ENCODE assay signal across 9 mouse cellular contexts in the genomic region with DNA sequence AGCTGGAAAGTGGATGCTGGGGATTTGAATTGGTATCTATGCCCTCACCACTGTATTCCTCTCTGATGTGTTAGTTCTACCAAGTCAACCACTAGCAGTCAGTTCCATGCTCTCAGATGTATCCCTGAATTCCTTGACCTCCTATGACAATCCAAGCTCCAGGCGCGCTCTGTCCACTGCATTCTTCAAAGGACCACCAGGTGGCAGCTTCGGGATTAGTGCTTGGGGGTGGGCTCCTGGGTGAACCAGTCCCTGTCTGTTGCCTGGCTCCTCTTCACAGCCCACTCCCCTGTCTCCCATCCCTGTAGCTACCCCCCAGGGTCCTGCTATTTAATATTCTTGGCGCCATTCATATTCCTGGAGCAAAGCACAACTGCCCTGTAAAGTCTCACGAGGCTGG. TPM values are rescaled to one million over a fixed set of nuclear protein-coding genes. Genes with fewer than 3 reads are reported as not detected.
DNase-seq lines count a peak whose midpoint lies in the region; ATAC-seq and TF ChIP-seq lines count a peak whose summit lies in the region.
"Had no signal": no experiment of that assay in that cellular context is flagged by ENCODE, and none has a peak within 500 bp of the region (broad histone marks: within the 10 kb centered on the region; RNA-seq: fewer than 3 reads in every experiment).

No protein-coding gene starts in this region.

- H3K9ac ChIP-seq in ES-E14 (ENCODE audit: insufficient read depth, low read depth, low read length, poor library complexity, severe bottlenecking): no peak overlapping the region
- H3K9ac ChIP-seq: embryonic facial prominence, embryonic 15.5 days had no signal

- no peak overlapping the region for H3K27ac ChIP-seq in ES-E14 (ENCODE audit: insufficient read depth, low read depth, low read length, poor library complexity, severe bottlenecking)
- H3K27ac ChIP-seq in small intestine, adult 2 months (ENCODE audit: insufficient read depth, low read depth, low read length): no peak overlapping the region
- H3K27ac ChIP-seq: embryonic facial prominence, embryonic 15.5 days had no signal

- TF ChIP-seq POLR2A in small intestine, adult 2 months (IDR thresholded peaks at IDR 0.05; ENCODE audit: low read depth, low read length): no peak

- DNase-seq in adrenal gland, postnatal 10 days: peak; percentile 67
- DNase-seq in adrenal gland, postnatal 25 days: no peak
- DNase-seq in layer of hippocampus, adult 11-12 months (ENCODE audit: low spot score): peak; percentile 55
- DNase-seq in layer of hippocampus, adult 9-10 months (ENCODE audit: low spot score): no peak
- peak; percentile 71 for DNase-seq in ES-E14 (ENCODE audit: low read depth, low spot score)
- no peak for DNase-seq in urinary bladder, adult 18-20 months (ENCODE audit: low spot score in 2 of 2)

- 46% methylated on average over 5 of the region's 5 CpGs for WGBS in small intestine, adult 2 months

- H3K4me1 ChIP-seq in ES-E14 (ENCODE audit: control insufficient read depth in 2 of 2, insufficient read depth in 2 of 2, low read length in 2 of 2, poor library complexity in 1 of 2): peaks cover 1 to 26% of the 10 kb centered on the region in 2 experiments; a peak in 2 of 4 replicates
- no peaks in the 10 kb centered on the region for H3K4me1 ChIP-seq in small intestine, adult 2 months (ENCODE audit: control insufficient read depth, insufficient read depth, insufficient read length, low read length)

- H3K9me3 ChIP-seq in ES-E14 (ENCODE audit: control insufficient read depth, insufficient read depth, low read depth, low read length): no peaks in the 10 kb centered on the region
- H3K9me3 ChIP-seq: embryonic facial prominence, embryonic 15.5 days had no signal

- ATAC-seq in granulocyte monocyte progenitor cell, adult 5-6 weeks (replicated peaks; ENCODE audit: poor library complexity, severe bottlenecking): peak; percentile 35; the same call in 1 of the 2 replicates

- no peaks in the 10 kb centered on the region for H3K27me3 ChIP-seq in small intestine, adult 2 months (ENCODE audit: control insufficient read depth, insufficient read depth, low read length)

- no peak overlapping the region for H3K4me3 ChIP-seq in ES-E14 (ENCODE audit: insufficient read depth in 1 of 2, low read depth in 1 of 2, low read length in 2 of 2, poor library complexity in 1 of 2, severe bottlenecking in 1 of 2)
- no peak overlapping the region for H3K4me3 ChIP-seq in small intestine, adult 2 months (ENCODE audit: low read depth, low read length)
- H3K4me3 ChIP-seq: embryonic facial prominence, embryonic 15.5 days had no signal

- peak; percentile 42; the same call in 1 of the 2 replicates for TF ChIP-seq CTCF in small intestine, adult 2 months (IDR thresholded peaks at IDR 0.05; ENCODE audit: extremely low read depth, insufficient read length, insufficient replicate concordance, low read depth, low read length)

- in situ Hi-C loops in ES-E14 (cut with MboI; ENCODE audit: low sequenced_read_pairs in 2 of 2, unreplicated experiment in 2 of 2): no loop called here

- H3K36me3 ChIP-seq in ES-E14 (ENCODE audit: control insufficient read depth, insufficient read depth, low read length, poor library complexity, severe bottlenecking): no peaks in the 10 kb centered on the region
- no peaks in the 10 kb centered on the region for H3K36me3 ChIP-seq in small intestine, adult 2 months (ENCODE audit: control insufficient read depth, insufficient read depth, low read length)
- H3K36me3 ChIP-seq: embryonic facial prominence, embryonic 15.5 days had no signal

TF ChIP-seq in ES-E14, 5 proteins besides CTCF, POLR2A, EP300 and RAD21:
- no peak for TF ChIP-seq CHD2 (IDR thresholded peaks at IDR 0.05; ENCODE audit: low read depth, low read length)
- TF ChIP-seq ZC3H11A (IDR thresholded peaks at IDR 0.05; ENCODE audit: borderline replicate concordance, low read depth, low read length): no peak
- no peak for TF ChIP-seq MAFK (IDR thresholded peaks at IDR 0.05; ENCODE audit: insufficient read depth, low read depth, low read length)
- no peak for TF ChIP-seq HCFC1 (IDR thresholded peaks at IDR 0.05; ENCODE audit: borderline replicate concordance, insufficient read depth, low read length)
- no peak for TF ChIP-seq ZNF384 (IDR thresholded peaks at IDR 0.05; ENCODE audit: low read depth, low read length)

RNA-seq across cellular contexts. Expression of gene Crb2, which starts 1.5 kb away (rescaled TPM):
- total RNA-seq in adrenal gland, postnatal 10 days (2021): under 1 TPM; 0.66 to 0.76 TPM
- 0.52 and 0.62 TPM in 2 replicates for total RNA-seq in adrenal gland, postnatal 25 days (2021)
- 1.3 and 1.7 TPM in 2 replicates for total RNA-seq in ES-E14 (2012; rRNA removed)
- total RNA-seq in granulocyte monocyte progenitor cell, adult 5-6 weeks (2014; fragmentation: Nextera tagmentation): not detected in 2 replicates
- total RNA-seq in granulocyte monocyte progenitor cell, adult 5-6 weeks (2017): not detected in 2 replicates
- polyA plus RNA-seq in small intestine, adult 2 months (2012; rRNA removed): 0.14 and 0.48 TPM in 2 replicates

Comparison
In these comparisons a context has a peak if more than half of its experiments do, and no peak if none do; other contexts are left out.
1. DNase-seq: peak in adrenal gland, postnatal 10 days (single experiment), layer of hippocampus, adult 11-12 months (single experiment) and ES-E14 (single experiment); none in adrenal gland, postnatal 25 days (single experiment), layer of hippocampus, adult 9-10 months (single experiment) and urinary bladder, adult 18-20 months (0 of 2).